Mouse (Mus musculus): ENCODE data around the gene Zdhhc19. TPM values are rescaled to one million over a fixed set of nuclear protein-coding genes. Genes with fewer than 3 reads are reported as not detected.

The Zdhhc19 gene
- total RNA-seq, 1 experiment, result not detected

DNA sequence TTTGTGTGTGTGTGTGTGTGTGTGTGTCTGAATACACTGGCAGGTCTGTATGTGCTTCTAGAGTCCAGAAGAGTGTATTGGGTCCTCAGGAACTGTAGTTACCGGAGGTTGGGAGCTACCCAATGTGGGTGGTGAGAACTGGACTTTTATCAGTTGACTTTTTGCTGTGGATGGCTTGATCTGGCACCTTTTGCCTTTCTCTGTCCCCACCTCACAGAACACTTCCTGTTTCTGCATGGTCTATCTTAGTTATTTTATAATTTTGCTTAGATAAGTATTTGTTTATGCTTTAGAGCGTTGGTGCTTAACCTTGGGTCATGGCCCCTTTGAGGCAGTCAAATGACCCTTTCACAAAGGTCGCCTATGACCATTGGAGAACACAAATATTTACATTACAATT, 47.4 kb downstream of the Zdhhc19 start:
- Histone ChIP-seq H3K36me3 (ENCODE audit: control insufficient read depth, insufficient read depth, low read length, poor library complexity, severe bottlenecking) (no peaks in the 10 kb centered on the region), H3K4me3 (ENCODE audit: insufficient read depth in 1 of 2, low read depth in 1 of 2, low read length in 2 of 2, poor library complexity in 1 of 2, severe bottlenecking in 1 of 2) (no peak overlapping the region), H3K9ac (ENCODE audit: insufficient read depth, low read depth, low read length, poor library complexity, severe bottlenecking) (no peak overlapping the region), H3K9me3 (ENCODE audit: control insufficient read depth, insufficient read depth, low read depth, low read length) (no peaks in the 10 kb centered on the region), H3K27ac (ENCODE audit: insufficient read depth, low read depth, low read length, poor library complexity, severe bottlenecking) (no peak overlapping the region), H3K4me1 (ENCODE audit: control insufficient read depth in 2 of 2, insufficient read depth in 2 of 2, low read length in 2 of 2, poor library complexity in 1 of 2) (peaks cover 4 to 6% of the 10 kb centered on the region in 2 experiments; a peak in 3 of 4 replicates)
- DNase-seq (ENCODE audit: low read depth, low spot score), result no peak
- TF ChIP-seq ZNF384 (IDR thresholded peaks at IDR 0.05; ENCODE audit: low read depth, low read length) (no peak), CHD2 (IDR thresholded peaks at IDR 0.05; ENCODE audit: low read depth, low read length) (no peak), ZC3H11A (IDR thresholded peaks at IDR 0.05; ENCODE audit: borderline replicate concordance, low read depth, low read length) (no peak), HCFC1 (IDR thresholded peaks at IDR 0.05; ENCODE audit: borderline replicate concordance, insufficient read depth, low read length) (no peak), MAFK (IDR thresholded peaks at IDR 0.05; ENCODE audit: insufficient read depth, low read depth, low read length) (no peak)
- in situ Hi-C loops (cut with MboI; ENCODE audit: low sequenced_read_pairs in 2 of 2, unreplicated experiment in 2 of 2), result no loop called here

DNA sequence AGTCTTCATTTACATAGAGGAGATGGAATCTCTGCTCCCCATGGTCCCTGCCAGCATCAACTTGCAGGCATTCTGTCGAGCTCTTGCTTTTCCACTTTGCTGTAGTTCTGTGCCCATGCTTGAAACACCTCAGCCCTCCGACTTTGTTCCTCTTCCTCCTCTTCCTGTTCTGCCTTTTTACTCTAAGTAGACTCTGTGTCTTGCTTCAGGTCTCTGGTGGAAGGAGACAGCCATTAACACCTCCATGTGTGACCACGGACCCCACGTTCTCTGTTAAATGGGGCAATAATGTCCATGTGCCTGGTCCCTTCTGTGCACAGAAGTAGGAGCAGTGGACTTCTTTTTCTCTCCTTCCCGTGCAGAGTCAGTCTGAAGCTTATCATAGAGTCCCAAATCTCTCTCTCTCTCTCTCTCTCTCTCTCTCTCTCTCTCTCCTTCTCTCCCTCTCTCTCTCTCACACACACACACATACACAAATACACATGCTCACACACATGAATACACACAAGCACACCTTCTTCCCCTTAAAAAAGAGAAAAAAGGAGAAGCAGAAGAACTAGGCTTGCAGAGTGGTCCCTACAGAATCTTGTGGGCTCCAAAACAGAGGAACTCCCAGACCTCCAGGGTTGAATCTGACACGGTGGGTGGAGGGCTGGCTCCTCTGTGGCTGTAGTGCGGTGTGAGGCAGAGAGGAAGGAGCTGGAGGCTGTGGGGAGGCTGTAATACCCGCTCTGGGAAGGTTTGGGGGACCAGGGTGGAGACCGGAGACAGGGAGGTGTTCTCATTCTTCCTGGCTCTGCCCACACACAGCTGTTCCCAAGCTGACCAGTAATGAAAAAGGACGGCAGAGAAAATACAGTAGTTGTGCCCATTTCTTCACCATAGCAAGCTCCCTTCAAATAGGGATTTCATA, 51.3 kb downstream of the Zdhhc19 start:
- Histone ChIP-seq H3K27ac (ENCODE audit: insufficient read depth, low read depth, low read length, poor library complexity, severe bottlenecking) (no peak overlapping the region), H3K9ac (ENCODE audit: insufficient read depth, low read depth, low read length, poor library complexity, severe bottlenecking) (no peak overlapping the region), H3K4me1 (ENCODE audit: control insufficient read depth in 2 of 2, insufficient read depth in 2 of 2, low read length in 2 of 2, poor library complexity in 1 of 2) (peaks cover 7 to 8% of the 10 kb centered on the region in 2 experiments), H3K4me3 (ENCODE audit: insufficient read depth in 1 of 2, low read depth in 1 of 2, low read length in 2 of 2, poor library complexity in 1 of 2, severe bottlenecking in 1 of 2) (no peak overlapping the region), H3K36me3 (ENCODE audit: control insufficient read depth, insufficient read depth, low read length, poor library complexity, severe bottlenecking) (no peaks in the 10 kb centered on the region), H3K9me3 (ENCODE audit: control insufficient read depth, insufficient read depth, low read depth, low read length) (no peaks in the 10 kb centered on the region)
- in situ Hi-C loops (cut with MboI; ENCODE audit: low sequenced_read_pairs in 2 of 2, unreplicated experiment in 2 of 2), result no loop called here
- no peak for DNase-seq (ENCODE audit: low read depth, low spot score)
- TF ChIP-seq HCFC1 (IDR thresholded peaks at IDR 0.05; ENCODE audit: borderline replicate concordance, insufficient read depth, low read length) (no peak), MAFK (IDR thresholded peaks at IDR 0.05; ENCODE audit: insufficient read depth, low read depth, low read length) (no peak), ZNF384 (IDR thresholded peaks at IDR 0.05; ENCODE audit: low read depth, low read length) (no peak), CHD2 (IDR thresholded peaks at IDR 0.05; ENCODE audit: low read depth, low read length) (no peak), ZC3H11A (IDR thresholded peaks at IDR 0.05; ENCODE audit: borderline replicate concordance, low read depth, low read length) (no peak)

DNA sequence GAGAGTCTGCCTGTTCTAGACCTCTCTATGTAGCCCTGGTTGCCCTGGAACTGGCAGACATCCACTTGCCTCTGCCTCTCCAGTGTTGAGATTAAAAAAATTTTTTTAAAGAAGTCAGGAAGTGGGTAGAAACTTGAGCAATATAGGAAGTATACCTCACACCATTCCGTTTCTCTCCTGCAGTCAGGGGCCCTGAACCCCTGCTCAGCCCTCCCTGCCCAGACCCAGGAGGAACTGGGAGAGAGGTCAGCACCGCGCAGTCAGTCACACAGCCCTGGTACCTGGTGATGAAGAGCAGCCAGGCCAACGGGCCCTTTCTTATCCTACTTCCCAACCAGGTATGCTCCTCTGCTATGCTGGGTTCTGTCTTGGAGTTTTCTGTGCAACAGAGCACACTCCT, 54.0 kb downstream of the Zdhhc19 start:
- H3K4me1 ChIP-seq (ENCODE audit: control insufficient read depth in 2 of 2, insufficient read depth in 2 of 2, low read length in 2 of 2, poor library complexity in 1 of 2), result peaks cover 7 to 8% of the 10 kb centered on the region in 2 experiments
- no peak overlapping the region for H3K27ac ChIP-seq (ENCODE audit: insufficient read depth, low read depth, low read length, poor library complexity, severe bottlenecking)
- DNase-seq (ENCODE audit: low read depth, low spot score), result no peak
- H3K4me3 ChIP-seq (ENCODE audit: insufficient read depth in 1 of 2, low read depth in 1 of 2, low read length in 2 of 2, poor library complexity in 1 of 2, severe bottlenecking in 1 of 2), result no peak overlapping the region
- no peaks in the 10 kb centered on the region for H3K36me3 ChIP-seq (ENCODE audit: control insufficient read depth, insufficient read depth, low read length, poor library complexity, severe bottlenecking)
- no peak for TF ChIP-seq CHD2 (IDR thresholded peaks at IDR 0.05; ENCODE audit: low read depth, low read length)
- in situ Hi-C loops (cut with MboI; ENCODE audit: low sequenced_read_pairs in 2 of 2, unreplicated experiment in 2 of 2), result no loop called here
- H3K9ac ChIP-seq (ENCODE audit: insufficient read depth, low read depth, low read length, poor library complexity, severe bottlenecking), result no peak overlapping the region
- no peaks in the 10 kb centered on the region for H3K9me3 ChIP-seq (ENCODE audit: control insufficient read depth, insufficient read depth, low read depth, low read length)

- in situ Hi-C loops (cut with MboI; ENCODE audit: low sequenced_read_pairs in 2 of 2, unreplicated experiment in 2 of 2), result no loop called here
- Histone ChIP-seq H3K4me3 (ENCODE audit: insufficient read depth in 1 of 2, low read depth in 1 of 2, low read length in 2 of 2, poor library complexity in 1 of 2, severe bottlenecking in 1 of 2) (no peak overlapping the region), H3K27ac (ENCODE audit: insufficient read depth, low read depth, low read length, poor library complexity, severe bottlenecking) (no peak overlapping the region), H3K9me3 (ENCODE audit: control insufficient read depth, insufficient read depth, low read depth, low read length) (no peaks in the 10 kb centered on the region), H3K4me1 (ENCODE audit: control insufficient read depth in 2 of 2, insufficient read depth in 2 of 2, low read length in 2 of 2, poor library complexity in 1 of 2) (peaks cover 7 to 8% of the 10 kb centered on the region in 2 experiments), H3K9ac (ENCODE audit: insufficient read depth, low read depth, low read length, poor library complexity, severe bottlenecking) (no peak overlapping the region), H3K36me3 (ENCODE audit: control insufficient read depth, insufficient read depth, low read length, poor library complexity, severe bottlenecking) (no peaks in the 10 kb centered on the region)
- no peak for DNase-seq (ENCODE audit: low read depth, low spot score)
- TF ChIP-seq ZNF384 (IDR thresholded peaks at IDR 0.05; ENCODE audit: low read depth, low read length) (no peak), ZC3H11A (IDR thresholded peaks at IDR 0.05; ENCODE audit: borderline replicate concordance, low read depth, low read length) (no peak), CHD2 (IDR thresholded peaks at IDR 0.05; ENCODE audit: low read depth, low read length) (no peak), HCFC1 (IDR thresholded peaks at IDR 0.05; ENCODE audit: borderline replicate concordance, insufficient read depth, low read length) (no peak), MAFK (IDR thresholded peaks at IDR 0.05; ENCODE audit: insufficient read depth, low read depth, low read length) (no peak)
Observed at GRCm38 (mm10) chr16:32550487-32550886, 54.4 kb downstream of the Zdhhc19 start.
